Mouse (Mus musculus) liver, embryonic 14.5 days (tissue): ENCODE measurements around the gene Mbtps1. TPM values are rescaled to one million over a fixed set of nuclear protein-coding genes. Genes with fewer than 3 reads are reported as not detected.

Experiments used
- ATAC-seq: fragments of 200-750 bp; cut with Nextera tagmentation; 2 replicates; pipeline ENCODE4 v1.8.0; 2017; ENCODE audit warnings: moderate number of reproducible peaks, mild to moderate bottlenecking, moderate library complexity; ENCODE audit not compliant: insufficient read depth
- DNase-seq, 3 experiments: peaks; one replicate each; pipeline ENCODE4 v3.0.0-alpha.2; 2012 to 2013; ENCODE audit warnings: low read depth in 3 of 3, low spot score in 3 of 3
- H3K27ac ChIP-seq: fragments of 300-500 bp; sonication (generic); 2 replicates; pipeline ENCODE4 v1.5.1; 2014; ENCODE audit warnings: moderate library complexity, mild to moderate bottlenecking, control low read depth, inconsistent platforms
- H3K27me3 ChIP-seq: fragments of 300-500 bp; sonication (generic); 2 replicates; pipeline ENCODE4 v1.6.1; 2014; ENCODE audit warnings: mild to moderate bottlenecking, low read length, moderate library complexity; ENCODE audit not compliant: control insufficient read depth, insufficient read depth
- H3K36me3 ChIP-seq: fragments of 300-500 bp; sonication (generic); replicated peaks from 2 replicates; pipeline ENCODE4 v1.6.1; 2014; ENCODE audit warnings: low read depth; ENCODE audit not compliant: control insufficient read depth, insufficient read depth
- H3K4me1 ChIP-seq, 2 experiments: fragments of 200-500 bp in 1 of 2; fragments of 300-500 bp in 1 of 2; sonication (generic) in 1 of 2; replicated peaks; 2 replicates each; pipeline ENCODE4 v1.6.1; 2012 to 2014; ENCODE audit warnings: antibody characterized with exemption in 1 of 2, inconsistent platforms in 1 of 2, low read length in 1 of 2; ENCODE audit not compliant: control insufficient read depth in 2 of 2, insufficient read depth in 2 of 2
- H3K4me2 ChIP-seq: fragments of 300-500 bp; sonication (generic); 2 replicates; pipeline ENCODE4 v1.6.1; 2014; ENCODE audit warnings: low read depth, mild to moderate bottlenecking, control low read depth, moderate library complexity
- H3K4me3 ChIP-seq, 2 experiments: fragments of 200-500 bp in 1 of 2; fragments of 300-500 bp in 1 of 2; sonication (generic) in 1 of 2; 2 replicates each; pipeline ENCODE4 v1.5.1; 2012 to 2014; ENCODE audit warnings: low read depth in 2 of 2, low read length in 2 of 2, mild to moderate bottlenecking in 2 of 2, control low read depth in 1 of 2, inconsistent platforms in 1 of 2, moderate library complexity in 1 of 2; ENCODE audit not compliant: insufficient read depth in 1 of 2
- H3K9ac ChIP-seq: fragments of 300-500 bp; sonication (generic); replicated peaks from 2 replicates; pipeline ENCODE4 v1.6.1; 2014; ENCODE audit warnings: mild to moderate bottlenecking, control low read depth, moderate library complexity
- H3K9me3 ChIP-seq: fragments of 300-500 bp; sonication (generic); 2 replicates; pipeline ENCODE4 v1.6.1; 2016; ENCODE audit warnings: low read length, mixed read lengths; ENCODE audit not compliant: control insufficient read depth
- CTCF ChIP-seq: IDR thresholded peaks from 2 replicates; pipeline ENCODE4 v1.5.1; 2016; ENCODE audit warnings: antibody characterized with exemption, low read depth, control low read depth
- EP300 ChIP-seq: IDR thresholded peaks from 2 replicates; pipeline ENCODE4 v1.6.1; 2016; ENCODE audit warnings: antibody characterized with exemption, low read depth
- WGBS: fragments of 180-500 bp; shearing (Covaris S2); extraction: QIAGEN DNeasy Blood & Tissue Kit; methylation state at CpG from one replicate; pipeline ENCODE4 v1.1.7; 2014; ENCODE audit not compliant: insufficient replicate concordance; 5-methylcytosine and 5-hydroxymethylcytosine counted together
- polyA plus RNA-seq, 2 experiments: library from polyadenylated mRNA; depleted of rRNA in 1 of 2; stranded (reverse) in 1 of 2; unstranded in 1 of 2; fragments of >200 nt; fragmentation: Nextera tagmentation in 1 of 2; extraction: Ambion mirVana in 1 of 2; gene quantifications; 2 replicates each; pipeline versions ENCODE4 v1.2.1 to v1.2.3; 2012 to 2014

Mbtps1 gene
- polyA plus RNA-seq, 2 experiments, result 19.6 to 23.7 TPM

- H3K27ac ChIP-seq, result no peak overlapping the region
- H3K27me3 ChIP-seq, result no peaks in the 10 kb centered on the region
- H3K9ac ChIP-seq, result no peak overlapping the region
- TF ChIP-seq EP300, result no peak
- TF ChIP-seq CTCF, result no peak
- no peak for DNase-seq
- H3K4me1 ChIP-seq, result no peaks in the 10 kb centered on the region
- no peak overlapping the region for H3K4me3 ChIP-seq
- ATAC-seq, result no peak
- peaks cover 50% of the 10 kb centered on the region for H3K36me3 ChIP-seq
- no peaks in the 10 kb centered on the region for H3K9me3 ChIP-seq
- no peak overlapping the region for H3K4me2 ChIP-seq
- WGBS, result 75% methylated on average over 3 of the region's 3 CpGs
Observed at GRCm38 (mm10) chr8:119544606-119545005, 13.9 kb downstream of the Mbtps1 start.

GRCm38 (mm10) chr8:119531973-119532372, 26.6 kb downstream of the Mbtps1 start:
- no peak overlapping the region for H3K4me3 ChIP-seq
- H3K36me3 ChIP-seq, result peaks cover 40% of the 10 kb centered on the region
- H3K4me2 ChIP-seq, result no peak overlapping the region
- no peak overlapping the region for H3K27ac ChIP-seq
- DNase-seq (no peak), ATAC-seq (no peak)
- H3K4me1 ChIP-seq, result no peaks in the 10 kb centered on the region
- no peaks in the 10 kb centered on the region for H3K9me3 ChIP-seq
- 80% methylated on average over 9 of the region's 9 CpGs for WGBS
- no peak overlapping the region for H3K9ac ChIP-seq
- no peaks in the 10 kb centered on the region for H3K27me3 ChIP-seq
- TF ChIP-seq EP300 (no peak), CTCF (no peak)

- H3K9ac ChIP-seq, result no peak overlapping the region
- H3K36me3 ChIP-seq, result peaks cover 39% of the 10 kb centered on the region
- no peaks in the 10 kb centered on the region for H3K9me3 ChIP-seq
- H3K27me3 ChIP-seq, result no peaks in the 10 kb centered on the region
- H3K4me3 ChIP-seq, result no peak overlapping the region
- no peak for DNase-seq
- H3K4me2 ChIP-seq, result no peak overlapping the region
- no peaks in the 10 kb centered on the region for H3K4me1 ChIP-seq
- no peak for TF ChIP-seq CTCF
- TF ChIP-seq EP300, result no peak
- no peak overlapping the region for H3K27ac ChIP-seq
- no peak for ATAC-seq
- 82% methylated on average over 3 of the region's 3 CpGs for WGBS
Observed at GRCm38 (mm10) chr8:119531397-119531796, 27.1 kb downstream of the Mbtps1 start.

GRCm38 (mm10) chr8:119530937-119531336, 27.6 kb downstream of the Mbtps1 start:
- ATAC-seq (no peak), DNase-seq (no peak)
- Histone ChIP-seq H3K36me3 (peaks cover 39% of the 10 kb centered on the region), H3K27ac (no peak overlapping the region), H3K4me1 (no peaks in the 10 kb centered on the region), H3K4me2 (no peak overlapping the region), H3K9me3 (no peaks in the 10 kb centered on the region), H3K9ac (no peak overlapping the region), H3K4me3 (no peak overlapping the region), H3K27me3 (no peaks in the 10 kb centered on the region)
- no peak for TF ChIP-seq CTCF
- no peak for TF ChIP-seq EP300
- 70% methylated on average over 6 of the region's 6 CpGs for WGBS

- Histone ChIP-seq H3K36me3 (peaks cover 47% of the 10 kb centered on the region), H3K27me3 (no peaks in the 10 kb centered on the region), H3K4me2 (no peak overlapping the region), H3K9ac (no peak overlapping the region), H3K9me3 (no peaks in the 10 kb centered on the region), H3K27ac (no peak overlapping the region), H3K4me3 (no peak overlapping the region), H3K4me1 (no peaks in the 10 kb centered on the region)
- TF ChIP-seq CTCF (no peak), EP300 (no peak)
- DNase-seq, result no peak
- ATAC-seq, result no peak
- WGBS, result 82% methylated on average over 7 of the region's 7 CpGs
Observed at GRCm38 (mm10) chr8:119528762-119529161, 29.8 kb downstream of the Mbtps1 start.
